Mouse (Mus musculus) retina, adult 2 months (tissue): ENCODE measurements around the gene C1qc.

Experiments used
- DNase-seq: peaks from one replicate; pipeline ENCODE4 v3.0.0-alpha.2; 2012; ENCODE audit warnings: low read depth, low spot score

C1qc gene

DNA sequence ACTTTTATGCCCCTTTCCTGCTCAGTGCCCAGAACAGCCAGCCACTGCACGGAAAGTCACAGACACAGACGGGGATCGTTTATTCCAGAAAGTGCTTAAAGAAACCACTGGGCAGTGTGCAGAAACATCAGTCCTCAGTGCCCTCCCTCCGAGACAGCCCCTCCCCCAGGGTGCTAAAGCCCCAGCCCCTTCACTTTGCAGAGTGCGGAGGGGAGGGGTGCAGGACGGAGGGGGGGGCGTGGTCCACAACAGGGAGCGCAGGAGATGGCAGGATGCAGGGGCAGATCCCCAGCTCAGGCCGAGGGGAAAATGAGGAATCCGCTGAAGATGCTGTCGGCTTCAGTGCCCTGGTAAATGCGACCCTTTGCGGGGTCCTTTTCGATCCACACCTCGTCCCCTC lies 3.0 kb upstream of the C1qc start:
- no peak for DNase-seq

DNA sequence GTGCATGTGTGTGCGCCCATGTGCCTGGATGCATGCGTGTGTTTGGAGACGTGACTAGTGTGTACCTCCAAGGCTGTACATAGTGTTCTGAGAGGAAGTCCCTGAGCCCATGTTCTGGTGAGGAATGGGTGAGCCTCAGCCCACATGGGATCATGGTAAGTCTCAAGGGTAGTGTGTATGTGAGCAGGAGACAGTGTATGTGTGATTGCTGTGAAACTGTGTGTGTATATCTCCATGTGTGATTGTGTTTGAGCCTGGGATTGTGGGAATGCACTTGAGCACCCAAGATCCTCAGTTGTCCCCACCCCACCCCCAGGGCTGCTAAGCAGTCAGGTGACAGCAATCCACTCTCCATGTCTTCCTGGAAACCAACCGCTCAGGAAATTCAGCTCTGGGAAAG lies 2.0 kb upstream of the C1qc start:
- no peak for DNase-seq

GRCm38 (mm10) chr4:136893691-136894543 lies 1.1 kb upstream of the C1qc start:
- DNase-seq, result no peak

GRCm38 (mm10) chr4:136892371-136892770 lies 494 bp downstream of the C1qc start:
- DNase-seq, result no peak

DNA sequence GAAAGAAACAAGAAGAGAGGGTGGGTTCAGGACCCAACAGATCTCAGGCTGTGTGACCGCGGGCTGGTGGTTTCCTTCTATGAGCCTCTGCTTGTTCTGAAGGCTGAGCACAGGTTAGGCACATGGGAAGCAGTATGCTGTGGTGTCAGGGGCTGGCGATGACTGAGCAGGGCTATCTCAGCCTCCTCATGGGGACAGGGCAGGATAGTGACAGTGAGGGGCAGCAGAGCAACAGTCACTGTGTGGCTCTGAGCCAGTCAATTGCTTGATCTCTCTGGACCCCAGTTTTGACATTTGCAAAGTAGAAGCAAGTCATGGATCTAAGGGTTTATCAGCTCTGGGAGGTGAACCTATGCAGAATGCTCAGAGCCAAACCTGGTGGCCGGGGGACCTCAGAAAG lies 1.8 kb downstream of the C1qc start:
- DNase-seq, result no peak

- no peak for DNase-seq
Measured at GRCm38 (mm10) chr4:136889981-136890380, 2.9 kb downstream of the C1qc start.

GRCm38 (mm10) chr4:136887714-136888113 lies 5.2 kb downstream of the C1qc start:
- DNase-seq, result no peak

- no peak for DNase-seq
Measured at GRCm38 (mm10) chr4:136886101-136886500, 6.8 kb downstream of the C1qc start, which contains the start of gene C1qb. Gene C1qb (minus strand): TSS chr4:136886187.

- DNase-seq, result no peak
Measured at GRCm38 (mm10) chr4:136878601-136879000, 14.3 kb downstream of the C1qc start.

DNA sequence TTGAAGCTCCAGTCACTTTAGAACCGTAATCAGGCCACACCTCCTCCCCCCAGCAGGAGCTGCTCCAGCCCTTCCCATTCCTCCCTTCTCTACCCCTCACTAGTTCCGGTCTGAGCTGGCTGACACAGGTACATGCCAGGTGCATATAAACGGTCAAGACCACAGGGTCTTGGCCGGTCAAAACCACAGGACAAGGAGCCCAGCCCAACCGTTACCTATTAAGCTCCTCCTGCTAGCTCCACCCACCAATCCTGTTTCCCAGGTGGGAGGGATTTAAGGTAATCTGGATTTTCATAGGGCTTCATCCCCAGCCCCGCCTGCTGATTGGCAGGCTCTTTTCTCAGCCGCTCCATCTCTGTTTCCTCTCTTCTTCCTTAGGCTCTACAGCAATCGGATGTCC lies 14.7 kb downstream of the C1qc start:
- DNase-seq, result no peak

- no peak for DNase-seq
Measured at GRCm38 (mm10) chr4:136876971-136877370, 15.9 kb downstream of the C1qc start.

DNA sequence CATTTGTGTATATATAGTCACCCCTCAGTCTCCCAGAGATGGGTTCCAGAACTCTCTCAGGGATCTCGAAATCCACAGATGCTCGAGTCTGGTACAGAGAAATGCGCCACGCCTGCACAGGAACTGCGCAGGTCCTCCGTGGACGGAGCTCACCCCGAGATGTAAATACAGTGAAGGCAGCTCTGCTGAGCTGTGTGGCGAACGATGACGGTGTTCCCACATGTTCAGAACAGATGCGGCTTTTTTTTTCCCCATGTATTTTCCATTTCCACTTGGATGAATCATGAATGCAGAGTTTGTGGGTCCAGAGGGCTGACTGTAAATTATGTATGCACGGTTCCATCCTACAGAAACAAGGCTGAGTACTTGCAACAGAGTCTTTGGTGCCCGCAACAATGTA lies 17.9 kb downstream of the C1qc start:
- DNase-seq, result no peak

GRCm38 (mm10) chr4:136868371-136868770 lies 24.5 kb downstream of the C1qc start:
- DNase-seq, result no peak

DNA sequence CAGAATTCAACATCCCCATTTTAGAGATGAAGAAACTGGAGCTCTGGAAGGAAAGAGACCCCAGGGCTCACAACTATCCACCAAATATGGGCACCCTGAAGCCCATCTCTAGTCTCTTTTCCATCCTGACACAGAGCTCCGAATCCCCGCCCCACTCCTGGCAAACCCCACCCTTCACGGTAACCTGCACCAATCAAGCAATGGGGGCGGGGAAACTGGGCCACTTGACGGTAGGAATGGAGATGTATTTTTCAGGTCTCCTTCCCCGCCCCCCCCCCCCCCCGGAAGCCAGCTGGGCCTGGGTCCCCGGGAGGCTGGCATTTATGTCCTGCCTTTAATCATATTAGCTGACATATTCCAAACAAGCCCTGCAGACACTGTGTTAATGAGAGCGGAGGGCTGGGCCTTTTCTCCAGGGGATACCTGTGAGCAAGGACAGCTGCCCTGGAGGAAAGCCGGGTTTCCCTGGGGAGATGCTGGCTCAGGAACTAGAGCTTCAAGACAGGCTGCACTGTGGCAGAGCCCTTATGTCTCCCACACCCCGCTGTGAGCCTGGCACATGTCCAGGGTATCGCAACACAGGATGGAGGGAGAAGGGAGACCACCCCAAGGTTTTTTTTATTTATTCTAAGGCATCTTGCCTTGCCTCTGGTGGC lies 25.0 kb downstream of the C1qc start:
- DNase-seq, result no peak

DNA sequence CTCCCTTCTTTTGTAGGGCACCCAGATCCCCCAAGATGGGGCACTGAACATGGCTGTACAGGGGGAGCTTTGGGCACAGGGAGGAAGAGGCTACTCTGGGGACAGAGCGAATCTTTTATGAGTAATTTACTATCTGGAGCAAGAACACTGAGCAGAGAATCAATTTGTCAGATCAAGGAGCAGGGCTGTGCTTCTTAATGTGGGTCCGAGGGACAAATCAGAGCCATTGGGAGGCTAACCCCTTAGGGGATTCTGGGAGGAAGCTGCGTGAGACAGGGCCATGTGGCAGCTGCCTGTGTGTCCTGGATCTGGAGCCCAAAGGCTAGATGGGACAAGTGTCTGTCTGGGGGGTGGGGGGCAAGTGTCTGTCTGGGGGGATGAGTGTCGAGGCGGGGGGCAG lies 27.3 kb downstream of the C1qc start:
- DNase-seq, result no peak

DNA sequence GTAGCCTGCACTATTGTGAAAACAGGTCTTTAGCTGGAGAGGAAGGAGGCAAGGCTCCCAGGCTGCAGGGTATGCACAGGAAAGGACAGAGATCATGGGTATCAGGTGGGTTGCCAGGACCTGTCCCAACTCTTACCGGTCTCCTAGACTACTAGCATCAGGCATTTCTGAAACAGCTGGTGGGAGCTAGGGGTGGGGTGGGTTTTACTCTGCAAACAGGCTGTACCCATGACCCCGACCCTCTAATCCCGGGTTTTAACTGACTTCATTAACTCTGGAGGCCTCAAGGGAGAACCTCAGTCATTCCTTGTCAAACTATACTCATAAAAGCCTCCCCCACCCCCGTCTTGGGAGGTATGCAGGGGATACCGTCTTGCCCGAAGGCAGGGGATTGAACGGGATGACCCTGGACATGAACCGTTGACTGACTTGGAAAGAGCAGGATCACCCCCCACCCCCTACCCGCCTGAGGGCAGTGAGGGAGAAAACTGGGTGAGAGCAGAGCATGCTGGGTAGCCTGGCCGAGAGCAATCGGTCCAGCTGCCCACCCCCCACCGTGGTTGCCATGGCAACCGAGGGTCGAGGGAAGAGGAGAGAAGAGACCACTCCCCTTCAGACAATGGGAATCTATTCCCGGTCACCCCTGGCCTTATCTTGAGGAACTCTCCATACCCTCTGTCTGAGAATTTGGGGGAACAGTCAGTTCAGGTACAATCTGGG lies 28.0 kb downstream of the C1qc start:
- no peak for DNase-seq

GRCm38 (mm10) chr4:136863517-136863916 lies 29.3 kb downstream of the C1qc start:
- no peak for DNase-seq

DNA sequence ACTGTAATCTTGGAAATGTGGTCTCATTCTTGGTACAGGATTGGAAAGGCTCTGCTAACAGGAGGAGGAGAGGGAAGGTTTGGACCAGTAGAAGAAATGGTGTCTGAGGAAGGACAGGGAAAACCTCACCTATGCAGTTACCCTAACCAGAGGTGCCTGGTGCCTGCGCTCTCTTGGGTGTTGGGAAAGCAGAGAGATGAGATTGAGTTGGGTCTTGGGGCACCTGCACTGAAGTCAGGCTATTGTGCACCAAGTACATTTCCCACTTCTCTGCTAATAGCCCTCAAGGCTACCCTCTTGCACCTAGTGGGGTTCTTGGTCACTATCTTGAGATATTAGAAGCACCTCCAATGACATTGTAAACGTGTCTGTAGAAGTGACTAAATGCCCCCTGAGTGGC lies 30.5 kb downstream of the C1qc start:
- DNase-seq, result no peak

DNA sequence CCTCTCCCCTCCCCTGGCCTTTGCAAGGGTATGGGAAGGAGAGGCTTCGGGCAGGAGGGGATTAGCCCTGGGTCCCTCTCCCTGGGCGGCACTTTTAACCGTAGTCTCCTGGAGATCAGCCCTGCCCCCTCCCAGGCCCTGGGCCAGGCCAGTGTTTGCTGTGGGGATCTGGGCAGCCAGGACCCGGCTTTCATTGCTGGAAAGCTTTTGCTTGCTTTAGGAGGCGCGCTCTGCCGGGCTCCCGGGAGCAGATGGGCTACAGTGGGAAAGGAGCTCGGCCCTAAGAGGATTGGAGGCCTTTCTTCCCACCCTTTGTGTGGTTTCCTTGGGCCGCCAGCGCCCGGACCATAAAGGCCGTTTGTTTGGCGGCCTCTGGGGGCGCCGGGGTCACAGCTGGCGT lies 31.1 kb downstream of the C1qc start:
- no peak for DNase-seq

DNA sequence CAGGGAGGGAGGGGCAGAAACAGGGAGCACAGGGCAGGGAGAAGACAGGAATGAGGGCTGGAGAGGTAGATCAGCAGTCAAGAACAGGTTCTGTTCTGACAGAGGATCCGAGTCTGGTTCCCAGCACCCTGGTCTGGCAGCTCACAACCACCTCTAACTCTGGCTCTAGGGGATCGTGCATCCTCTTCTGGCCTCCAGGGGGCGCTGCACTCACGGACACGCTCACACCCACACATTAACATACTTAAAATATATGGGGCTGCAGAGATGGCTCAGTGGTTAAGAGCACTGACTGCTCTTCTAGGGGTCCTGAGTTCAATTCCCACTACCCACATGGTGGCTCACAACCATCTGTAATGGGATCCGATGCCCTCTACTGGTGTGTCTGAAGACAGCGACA lies 32.8 kb downstream of the C1qc start:
- no peak for DNase-seq

GRCm38 (mm10) chr4:136855081-136855480 lies 37.8 kb downstream of the C1qc start:
- no peak for DNase-seq

GRCm38 (mm10) chr4:136852989-136853388 lies 39.9 kb downstream of the C1qc start:
- DNase-seq, result no peak

DNA sequence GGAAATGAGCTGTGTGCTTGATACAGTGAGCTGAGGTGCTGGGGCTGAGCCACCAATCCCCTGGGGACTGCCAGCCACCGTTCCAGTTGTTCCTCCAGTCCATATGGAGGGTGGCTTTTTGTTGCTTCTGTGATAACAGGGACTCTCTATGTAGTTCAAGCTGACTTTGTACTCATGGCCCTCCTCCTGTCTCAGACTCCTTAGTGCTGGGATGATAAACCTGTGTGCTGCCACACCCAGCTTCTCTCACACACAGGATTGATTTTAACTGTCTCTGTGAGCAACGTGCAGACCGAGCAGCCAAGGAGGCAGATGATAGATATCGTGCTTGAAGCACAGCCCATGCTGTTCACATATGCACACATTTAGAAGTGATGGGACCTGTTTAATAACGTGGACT lies 40.7 kb downstream of the C1qc start:
- no peak for DNase-seq
